Mouse (Mus musculus): Measurements from ENCODE around the gene Mad1l1. TPM values are rescaled to one million over a fixed set of nuclear protein-coding genes. Genes with fewer than 3 reads are reported as not detected.

The Mad1l1 gene
- polyA plus RNA-seq, 1 experiment from 2014 or later, result 35.1 TPM

DNA sequence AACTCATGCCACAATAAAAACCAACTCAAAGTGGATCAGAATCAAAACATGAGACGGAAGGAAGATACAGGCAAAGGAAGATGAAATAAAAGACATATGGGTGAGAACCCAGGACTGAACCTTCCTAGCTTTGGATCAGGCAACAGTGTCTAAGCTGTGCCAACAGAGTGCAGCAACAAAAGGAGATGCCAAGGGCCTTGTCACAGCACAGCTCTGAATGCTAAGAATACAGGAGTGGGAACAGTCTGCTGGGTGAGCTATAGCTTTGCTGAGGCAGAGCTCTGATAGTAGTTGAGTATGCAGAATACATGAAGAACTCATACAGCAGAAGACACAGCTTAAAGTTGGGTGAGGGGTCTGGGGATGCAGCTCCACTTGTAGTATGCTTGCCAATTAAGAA, 196.7 kb downstream of the Mad1l1 start:
- Histone ChIP-seq H3K9ac (ENCODE audit: low read depth, low read length) (no peak overlapping the region), H3K4me3 (ENCODE audit: low read depth, low read length) (no peak overlapping the region), H3K36me3 (ENCODE audit: control insufficient read depth, insufficient read depth, low read length) (no peaks in the 10 kb centered on the region), H3K4me1 (replicated peaks; ENCODE audit: control insufficient read depth, insufficient read depth, low read length) (no peaks in the 10 kb centered on the region), H3K27me3 (ENCODE audit: control insufficient read depth, insufficient read depth, low read length) (no peaks in the 10 kb centered on the region), H3K27ac (ENCODE audit: low read depth, low read length) (no peak overlapping the region), H3K9me3 (ENCODE audit: control insufficient read depth, low read length) (no peaks in the 10 kb centered on the region), H3K4me2 (replicated peaks; ENCODE audit: low read depth, low read length) (no peak overlapping the region)
- ATAC-seq (ENCODE audit: low FRiP score), result no peak
- 91% methylated on average over 1 of the region's 1 CpGs for WGBS
- no peak for DNase-seq (ENCODE audit: low spot score)

DNA sequence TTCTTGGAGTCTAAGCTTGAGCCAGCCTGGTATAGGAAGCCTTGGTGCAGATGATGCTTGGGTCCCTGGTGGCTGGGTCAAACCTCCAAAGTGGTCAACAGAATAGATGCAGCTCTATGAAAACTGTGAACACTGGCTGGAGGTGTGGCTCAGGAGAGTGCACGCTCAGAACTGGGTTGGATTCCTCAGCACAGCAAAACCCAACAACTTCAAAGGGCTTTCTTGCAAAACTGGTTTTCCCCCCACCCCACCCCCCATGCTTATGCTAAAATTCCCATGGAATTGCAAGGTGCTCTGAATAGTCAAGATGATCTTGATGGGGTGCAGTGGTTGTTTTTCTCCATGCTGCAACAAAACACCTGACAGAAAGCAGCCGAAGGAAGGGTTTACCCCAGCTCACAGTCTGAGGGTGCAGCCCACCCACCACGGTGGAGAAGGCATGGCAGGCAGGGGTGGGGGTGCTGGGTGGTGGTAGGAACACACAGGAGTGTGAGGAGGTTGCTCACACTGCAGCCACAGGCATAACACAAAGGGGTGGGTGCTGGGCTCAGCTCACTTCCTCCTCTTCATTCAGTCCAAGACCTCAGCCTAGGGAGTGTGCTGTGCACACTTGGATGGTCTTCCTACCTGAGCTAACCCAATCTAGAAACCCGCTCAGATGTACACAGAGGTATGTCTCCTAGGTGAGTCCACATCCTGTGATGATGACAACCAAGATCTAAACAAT, 197.5 kb downstream of the Mad1l1 start:
- Histone ChIP-seq H3K36me3 (ENCODE audit: control insufficient read depth, insufficient read depth, low read length) (no peaks in the 10 kb centered on the region), H3K4me3 (ENCODE audit: low read depth, low read length) (no peak overlapping the region), H3K27ac (ENCODE audit: low read depth, low read length) (no peak overlapping the region), H3K4me1 (replicated peaks; ENCODE audit: control insufficient read depth, insufficient read depth, low read length) (no peaks in the 10 kb centered on the region), H3K4me2 (replicated peaks; ENCODE audit: low read depth, low read length) (no peak overlapping the region), H3K27me3 (ENCODE audit: control insufficient read depth, insufficient read depth, low read length) (no peaks in the 10 kb centered on the region), H3K9ac (ENCODE audit: low read depth, low read length) (no peak overlapping the region), H3K9me3 (ENCODE audit: control insufficient read depth, low read length) (no peaks in the 10 kb centered on the region)
- WGBS, result 70% methylated on average over 4 of the region's 4 CpGs
- DNase-seq (ENCODE audit: low spot score), result no peak
- no peak for ATAC-seq (ENCODE audit: low FRiP score)

- no peak overlapping the region for H3K9ac ChIP-seq (ENCODE audit: low read depth, low read length)
- no peaks in the 10 kb centered on the region for H3K27me3 ChIP-seq (ENCODE audit: control insufficient read depth, insufficient read depth, low read length)
- DNase-seq (ENCODE audit: low spot score) (no peak), ATAC-seq (ENCODE audit: low FRiP score) (no peak)
- no peaks in the 10 kb centered on the region for H3K4me1 ChIP-seq (replicated peaks; ENCODE audit: control insufficient read depth, insufficient read depth, low read length)
- H3K36me3 ChIP-seq (ENCODE audit: control insufficient read depth, insufficient read depth, low read length), result no peaks in the 10 kb centered on the region
- H3K27ac ChIP-seq (ENCODE audit: low read depth, low read length), result no peak overlapping the region
- no peak overlapping the region for H3K4me3 ChIP-seq (ENCODE audit: low read depth, low read length)
- WGBS, result 32% methylated on average over 5 of the region's 5 CpGs
- no peaks in the 10 kb centered on the region for H3K9me3 ChIP-seq (ENCODE audit: control insufficient read depth, low read length)
- no peak overlapping the region for H3K4me2 ChIP-seq (replicated peaks; ENCODE audit: low read depth, low read length)
Measured at GRCm38 (mm10) chr5:140123194-140123593, 198.2 kb downstream of the Mad1l1 start.

DNA sequence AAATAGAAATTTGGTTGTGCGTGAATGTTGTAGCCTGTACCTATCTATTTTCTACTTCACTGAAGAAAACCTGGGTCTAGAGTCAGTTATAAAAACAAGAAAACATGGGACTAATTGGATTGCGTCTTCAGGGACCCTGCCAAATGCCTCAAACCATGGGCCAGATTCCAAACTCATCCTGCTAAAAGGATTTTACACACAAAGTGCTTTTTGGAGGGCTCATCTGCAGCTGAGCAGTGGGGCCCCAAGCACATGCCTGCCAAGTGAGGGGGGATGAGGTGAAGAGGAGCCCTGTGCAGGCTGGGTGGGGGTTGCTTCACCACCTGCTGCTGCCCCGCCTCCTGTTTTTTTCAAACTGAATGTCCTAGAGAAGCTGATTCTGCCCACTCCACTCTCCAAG, 199.4 kb downstream of the Mad1l1 start:
- Histone ChIP-seq H3K36me3 (ENCODE audit: control insufficient read depth, insufficient read depth, low read length) (no peaks in the 10 kb centered on the region), H3K4me2 (replicated peaks; ENCODE audit: low read depth, low read length) (no peak overlapping the region), H3K9ac (ENCODE audit: low read depth, low read length) (no peak overlapping the region), H3K27ac (ENCODE audit: low read depth, low read length) (no peak overlapping the region), H3K9me3 (ENCODE audit: control insufficient read depth, low read length) (no peaks in the 10 kb centered on the region), H3K4me1 (replicated peaks; ENCODE audit: control insufficient read depth, insufficient read depth, low read length) (no peaks in the 10 kb centered on the region), H3K4me3 (ENCODE audit: low read depth, low read length) (no peak overlapping the region), H3K27me3 (ENCODE audit: control insufficient read depth, insufficient read depth, low read length) (no peaks in the 10 kb centered on the region)
- 86% methylated on average over 3 of the region's 3 CpGs for WGBS
- ATAC-seq (ENCODE audit: low FRiP score), result no peak
- no peak for DNase-seq (ENCODE audit: low spot score)

DNA sequence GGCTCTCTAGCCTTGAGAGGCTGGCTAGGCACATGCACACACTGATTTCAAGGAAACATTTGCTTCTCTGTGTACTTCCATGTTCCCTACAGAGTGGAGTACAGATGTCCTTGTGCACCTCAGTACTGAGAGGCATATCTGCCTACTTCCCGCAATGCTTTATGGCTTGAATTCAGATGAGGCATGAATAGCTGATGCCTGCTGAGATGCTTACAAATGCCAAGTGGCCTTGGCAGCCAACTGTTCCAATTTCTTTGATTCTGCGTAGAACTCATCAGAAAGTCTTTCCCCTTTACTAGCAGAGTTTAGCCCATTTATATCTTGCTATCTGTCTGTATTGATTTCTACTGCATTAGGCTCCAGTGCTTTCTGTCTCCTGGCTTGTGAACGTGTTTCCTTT, 202.4 kb downstream of the Mad1l1 start:
- H3K4me3 ChIP-seq (ENCODE audit: low read depth, low read length), result no peak overlapping the region
- no peak overlapping the region for H3K9ac ChIP-seq (ENCODE audit: low read depth, low read length)
- 95% methylated on average over 3 of the region's 3 CpGs for WGBS

GRCm38 (mm10) chr5:140117968-140118367, 203.4 kb downstream of the Mad1l1 start:
- Histone ChIP-seq H3K27me3 (ENCODE audit: control insufficient read depth, insufficient read depth, low read length) (no peaks in the 10 kb centered on the region), H3K9me3 (ENCODE audit: control insufficient read depth, low read length) (no peaks in the 10 kb centered on the region), H3K27ac (ENCODE audit: low read depth, low read length) (no peak overlapping the region), H3K4me2 (replicated peaks; ENCODE audit: low read depth, low read length) (no peak overlapping the region), H3K4me1 (replicated peaks; ENCODE audit: control insufficient read depth, insufficient read depth, low read length) (no peaks in the 10 kb centered on the region), H3K9ac (ENCODE audit: low read depth, low read length) (no peak overlapping the region), H3K36me3 (ENCODE audit: control insufficient read depth, insufficient read depth, low read length) (no peaks in the 10 kb centered on the region), H3K4me3 (ENCODE audit: low read depth, low read length) (no peak overlapping the region)
- ATAC-seq (ENCODE audit: low FRiP score) (no peak), DNase-seq (ENCODE audit: low spot score) (no peak)

More for the DNA sequence above, 202.4 kb downstream of the Mad1l1 start:
- ATAC-seq (ENCODE audit: low FRiP score) (no peak), DNase-seq (ENCODE audit: low spot score) (no peak)
- Histone ChIP-seq H3K27ac (ENCODE audit: low read depth, low read length) (no peak overlapping the region), H3K36me3 (ENCODE audit: control insufficient read depth, insufficient read depth, low read length) (no peaks in the 10 kb centered on the region), H3K9me3 (ENCODE audit: control insufficient read depth, low read length) (no peaks in the 10 kb centered on the region), H3K4me2 (replicated peaks; ENCODE audit: low read depth, low read length) (no peak overlapping the region), H3K27me3 (ENCODE audit: control insufficient read depth, insufficient read depth, low read length) (no peaks in the 10 kb centered on the region), H3K4me1 (replicated peaks; ENCODE audit: control insufficient read depth, insufficient read depth, low read length) (no peaks in the 10 kb centered on the region)

DNA sequence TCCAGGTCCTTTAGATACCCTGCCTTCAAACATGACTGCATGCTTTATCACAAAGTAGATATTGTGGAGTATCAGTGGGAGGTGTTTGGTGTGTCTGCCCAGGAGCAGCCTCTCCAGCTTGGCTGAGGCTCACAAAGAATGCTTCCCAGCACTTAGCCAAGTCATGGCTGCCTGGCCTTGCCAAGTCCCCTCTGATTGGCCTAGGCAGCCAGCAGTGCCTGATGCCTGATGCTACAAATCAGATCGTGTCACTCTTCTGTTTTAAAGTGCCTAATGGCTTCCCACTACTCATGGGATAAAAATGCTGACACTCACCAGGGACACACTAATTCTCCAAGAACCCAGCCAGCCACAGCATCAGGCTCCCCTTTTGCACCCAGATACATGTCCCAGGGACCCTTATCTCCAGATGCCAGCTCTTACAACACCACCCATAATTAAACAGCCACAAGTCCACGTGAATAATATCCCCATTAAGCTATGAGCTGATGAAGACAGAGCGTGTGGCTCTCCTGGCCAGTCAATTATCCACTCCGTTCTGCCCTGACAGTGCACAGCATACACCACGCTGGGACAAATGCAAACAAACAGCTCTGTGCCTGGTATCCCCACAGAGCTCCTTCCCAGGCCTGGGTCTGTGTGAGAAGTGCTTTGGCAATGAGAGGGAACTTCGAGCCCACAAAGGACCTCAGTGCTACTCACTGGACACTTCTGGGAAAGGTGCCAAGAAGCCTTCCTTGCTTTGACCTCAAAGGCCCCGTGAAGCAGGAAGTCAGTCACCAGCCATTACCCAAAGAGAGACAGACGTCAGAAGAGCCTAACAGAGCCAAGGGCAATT, 205.7 kb downstream of the Mad1l1 start:
- Histone ChIP-seq H3K4me3 (ENCODE audit: low read depth, low read length) (no peak overlapping the region), H3K9me3 (ENCODE audit: control insufficient read depth, low read length) (no peaks in the 10 kb centered on the region), H3K27ac (ENCODE audit: low read depth, low read length) (0 out of 2 replicates have a peak overlapping the region, but pooled peaks have one; percentile 27), H3K36me3 (ENCODE audit: control insufficient read depth, insufficient read depth, low read length) (no peaks in the 10 kb centered on the region), H3K4me1 (replicated peaks; ENCODE audit: control insufficient read depth, insufficient read depth, low read length) (no peaks in the 10 kb centered on the region), H3K27me3 (ENCODE audit: control insufficient read depth, insufficient read depth, low read length) (no peaks in the 10 kb centered on the region), H3K9ac (ENCODE audit: low read depth, low read length) (no peak overlapping the region), H3K4me2 (replicated peaks; ENCODE audit: low read depth, low read length) (no peak overlapping the region)
- DNase-seq (ENCODE audit: low spot score) (no peak), ATAC-seq (ENCODE audit: low FRiP score) (no peak)
- WGBS, result 49% methylated on average over 8 of the region's 8 CpGs

GRCm38 (mm10) chr5:140114512-140115060, 206.8 kb downstream of the Mad1l1 start:
- Histone ChIP-seq H3K4me2 (replicated peaks; ENCODE audit: low read depth, low read length) (no peak overlapping the region), H3K9ac (ENCODE audit: low read depth, low read length) (no peak overlapping the region), H3K36me3 (ENCODE audit: control insufficient read depth, insufficient read depth, low read length) (no peaks in the 10 kb centered on the region), H3K9me3 (ENCODE audit: control insufficient read depth, low read length) (no peaks in the 10 kb centered on the region), H3K27ac (ENCODE audit: low read depth, low read length) (no peak overlapping the region), H3K4me3 (ENCODE audit: low read depth, low read length) (no peak overlapping the region), H3K4me1 (replicated peaks; ENCODE audit: control insufficient read depth, insufficient read depth, low read length) (no peaks in the 10 kb centered on the region), H3K27me3 (ENCODE audit: control insufficient read depth, insufficient read depth, low read length) (no peaks in the 10 kb centered on the region)
- no peak for ATAC-seq (ENCODE audit: low FRiP score)
- DNase-seq (ENCODE audit: low spot score), result no peak
- WGBS, result 86% methylated on average over 3 of the region's 3 CpGs
